Mouse (Mus musculus): ENCODE measurements around the gene Smtnl2.

DNA sequence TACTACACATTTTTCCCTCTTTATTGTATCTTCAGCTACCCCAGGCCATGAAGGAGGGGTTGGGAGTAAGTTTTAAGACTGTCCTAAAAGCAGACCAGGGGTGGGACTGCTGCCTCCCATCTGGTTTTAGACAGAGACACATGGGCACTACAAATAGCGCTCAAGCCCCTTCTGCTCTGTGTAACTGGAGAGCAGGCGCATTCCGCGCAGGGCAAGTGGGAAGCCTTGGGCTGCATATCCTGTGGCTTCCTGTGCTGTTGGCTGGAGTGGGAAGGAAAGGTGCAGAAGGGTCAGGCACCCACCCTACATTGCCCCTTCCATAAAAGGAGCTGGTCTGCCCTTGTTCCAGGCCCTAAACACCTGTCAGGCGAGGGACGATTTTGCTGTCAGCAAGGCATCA lies 15.9 kb downstream of the Smtnl2 start:
- no peak for TF ChIP-seq GATA1 (IDR thresholded peaks at IDR 0.05; ENCODE audit: low read length)
- no peak for TF ChIP-seq TAL1 (IDR thresholded peaks at IDR 0.05; ENCODE audit: low read length)

All from erythroblast, embryonic 14.5 days (primary cell).